Mouse (Mus musculus) splenic B cell, adult 2 months (primary cell): Measurements from ENCODE around the gene Lat.
"Not testable (repeated sequence)": the region's sequence is repeated elsewhere in the genome, so short reads cannot be mapped to it uniquely, and the experiment has no call there.

Experiments used
- DNase-seq: peaks from one replicate; pipeline ENCODE4 v3.0.0-alpha.2; 2011; ENCODE audit warnings: low read depth, low spot score
- H3K27me3 ChIP-seq: 2 replicates; pipeline ENCODE4 v1.6.1; 2012; ENCODE audit warnings: mild to moderate bottlenecking, low read length, moderate library complexity, mixed read lengths; ENCODE audit not compliant: control insufficient read depth, poor library complexity, insufficient read depth, severe bottlenecking
- H3K36me3 ChIP-seq: 2 replicates; pipeline ENCODE4 v1.6.1; 2012; ENCODE audit warnings: mild to moderate bottlenecking, low read length, moderate library complexity, mixed read lengths; ENCODE audit not compliant: control insufficient read depth, poor library complexity, insufficient read depth, severe bottlenecking

The Lat gene

GRCm38 (mm10) chr7:126369393-126369792, at the start of gene Lat:
TSS of gene Lat (minus strand) at chr7:126369570.
- H3K36me3 ChIP-seq: peaks cover under 1% of the 10 kb centered on the region; the same call in 1 of the 2 replicates
- DNase-seq: peak; percentile 76

DNA sequence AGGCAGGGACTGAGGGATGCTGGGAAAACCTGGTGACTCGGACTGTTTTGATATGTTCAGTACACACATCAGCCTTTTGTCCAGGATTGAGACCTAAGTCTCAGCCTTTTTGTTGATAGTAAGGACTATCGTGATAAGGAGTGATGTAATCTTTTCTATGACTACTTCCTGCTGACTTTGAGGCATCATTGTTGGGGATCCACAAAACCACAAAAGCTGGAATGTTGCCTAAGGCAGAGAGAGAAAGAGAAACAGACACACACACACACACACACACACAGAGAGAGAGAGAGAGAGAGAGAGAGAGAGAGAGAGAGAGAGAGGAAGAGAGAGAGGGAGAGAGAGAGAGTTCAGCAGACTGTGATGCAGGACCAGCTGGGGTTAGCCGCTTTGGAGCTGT, 49.1 kb upstream of the Lat start:
- Histone ChIP-seq H3K27me3 (no peaks in the 10 kb centered on the region), H3K36me3 (peaks cover under 1% of the 10 kb centered on the region; the same call in 1 of the 2 replicates)
- no peak for DNase-seq

More at GRCm38 (mm10) chr7:126369393-126369792, at the start of gene Lat:
- H3K27me3 ChIP-seq: no peaks in the 10 kb centered on the region

GRCm38 (mm10) chr7:126417606-126418005, 48.2 kb upstream of the Lat start:
- H3K36me3 ChIP-seq: peaks cover 2% of the 10 kb centered on the region
- no peak for DNase-seq
- no peaks in the 10 kb centered on the region for H3K27me3 ChIP-seq

DNA sequence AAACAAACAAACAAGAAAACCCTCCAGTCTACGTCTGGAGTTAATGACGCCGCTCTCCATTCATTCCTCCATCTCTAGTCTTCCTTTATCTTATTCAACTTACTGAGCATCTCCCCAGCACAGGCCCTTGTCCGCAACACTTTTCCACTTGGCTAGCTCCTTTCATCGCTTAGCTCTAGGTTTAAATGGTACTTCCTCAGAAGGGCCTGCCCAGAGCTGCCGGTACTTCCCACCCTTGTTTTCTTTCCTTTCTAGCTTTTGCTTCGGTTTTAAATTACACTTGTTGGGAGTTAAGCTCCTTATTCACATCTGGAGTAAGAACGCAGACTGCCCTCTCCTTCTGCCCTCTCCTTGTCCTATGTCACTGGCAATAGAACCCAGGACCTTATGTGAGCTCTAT, 47.7 kb upstream of the Lat start:
- H3K27me3 ChIP-seq: no peaks in the 10 kb centered on the region
- peaks cover 2% of the 10 kb centered on the region for H3K36me3 ChIP-seq
- peak; percentile 70 for DNase-seq

DNA sequence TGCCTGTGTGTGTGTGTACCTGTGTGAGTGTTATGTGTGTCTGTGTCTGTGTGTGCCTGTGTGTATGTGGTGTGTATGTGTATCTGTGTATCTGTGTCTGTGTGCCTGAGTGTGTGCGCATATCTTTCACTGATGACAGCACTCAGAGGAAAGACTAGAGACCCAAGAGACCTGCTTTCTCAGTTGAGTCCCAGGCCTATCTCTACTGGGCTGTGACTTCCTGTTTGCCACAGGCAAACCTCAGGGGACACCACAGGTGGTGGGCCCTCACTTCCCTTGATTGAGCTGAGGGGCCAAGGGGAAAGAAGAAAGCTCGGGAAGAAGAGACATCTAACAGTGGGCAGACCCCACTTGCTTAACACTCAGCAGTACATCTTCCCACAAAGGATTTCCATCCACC, 47.2 kb upstream of the Lat start:
- peak; percentile 87 for DNase-seq
- Histone ChIP-seq H3K36me3 (peaks cover 2% of the 10 kb centered on the region), H3K27me3 (no peaks in the 10 kb centered on the region)

DNA sequence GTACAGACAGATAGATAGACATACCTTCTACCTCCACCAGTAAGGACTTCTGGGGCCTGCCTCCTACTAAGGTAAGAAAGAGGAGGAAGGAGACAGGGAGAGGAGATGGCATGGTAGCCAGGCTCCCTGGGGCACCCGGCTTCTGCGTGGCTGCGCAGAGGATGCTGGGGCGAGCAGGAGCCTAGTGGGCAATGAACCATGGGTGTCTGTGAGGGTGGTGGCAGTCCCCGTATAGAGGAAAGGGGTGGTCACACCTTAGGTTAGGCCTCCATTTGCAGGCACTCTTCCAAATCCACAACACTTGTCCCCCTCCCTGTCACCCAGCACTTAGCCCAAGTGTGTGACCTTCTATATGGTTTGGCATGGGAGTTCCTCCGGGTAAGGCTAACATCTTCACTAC, 45.4 kb upstream of the Lat start, which contains the start of gene Cd19:
Cd19 (minus strand) TSS at position 165 of the 400 bp plus-strand sequence.
- peak; percentile 70 for DNase-seq
- H3K27me3 ChIP-seq: no peaks in the 10 kb centered on the region
- H3K36me3 ChIP-seq: peaks cover 11% of the 10 kb centered on the region

- H3K27me3 ChIP-seq: no peaks in the 10 kb centered on the region
- peaks cover 21% of the 10 kb centered on the region for H3K36me3 ChIP-seq
- no peak for DNase-seq
Observed at GRCm38 (mm10) chr7:126411061-126411460, 41.7 kb upstream of the Lat start.

- peaks cover 21% of the 10 kb centered on the region for H3K36me3 ChIP-seq
- no peak for DNase-seq
Observed at GRCm38 (mm10) chr7:126408686-126409085, 39.3 kb upstream of the Lat start.

GRCm38 (mm10) chr7:126402518-126402917, 33.1 kb upstream of the Lat start:
- not testable (repeated sequence) for H3K27me3 ChIP-seq, DNase-seq, H3K36me3 ChIP-seq

More at GRCm38 (mm10) chr7:126408686-126409085, 39.3 kb upstream of the Lat start:
- no peaks in the 10 kb centered on the region for H3K27me3 ChIP-seq

GRCm38 (mm10) chr7:126399548-126399947, 30.2 kb upstream of the Lat start:
- no peaks in the 10 kb centered on the region for H3K36me3 ChIP-seq
- peak; percentile 94 for DNase-seq
- H3K27me3 ChIP-seq: no peaks in the 10 kb centered on the region

DNA sequence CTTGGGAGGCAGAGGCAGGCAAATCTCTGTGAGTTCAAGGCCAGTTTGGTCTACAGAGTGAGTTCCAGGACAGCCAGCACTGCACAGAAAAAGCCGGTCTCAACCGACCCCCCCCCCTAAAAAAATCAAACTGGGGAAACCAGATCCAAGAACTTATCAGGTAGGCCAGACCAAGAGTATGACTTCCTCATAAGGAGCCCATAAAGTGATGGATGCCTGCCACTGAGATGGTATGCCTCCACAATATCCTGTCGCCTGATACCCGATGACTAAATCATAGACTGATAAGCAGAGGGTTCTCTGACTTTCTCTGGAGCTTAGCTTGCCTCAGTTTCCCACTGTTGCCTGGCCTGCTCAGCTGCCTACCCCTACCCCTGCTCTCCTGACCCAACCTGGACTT, 28.5 kb upstream of the Lat start:
- DNase-seq: no peak
- no peaks in the 10 kb centered on the region for H3K27me3 ChIP-seq

DNA sequence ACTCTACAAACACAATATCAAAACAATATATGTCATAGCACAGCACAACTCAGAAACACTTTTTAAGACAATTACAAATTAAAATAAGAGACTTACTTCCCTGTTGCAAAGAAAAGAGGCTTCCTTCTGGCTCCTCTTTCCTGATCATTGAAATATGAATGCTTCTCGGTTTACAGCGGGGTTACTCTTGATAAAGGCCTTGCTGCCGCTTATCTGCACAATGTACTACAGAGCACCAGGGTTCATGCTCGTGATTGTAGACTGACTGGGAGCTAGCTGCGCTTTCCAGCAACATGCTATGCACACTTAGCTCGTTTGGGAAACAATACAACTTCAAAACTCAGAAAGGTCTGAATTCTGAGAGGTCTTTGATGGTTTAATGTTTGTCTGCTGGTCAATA, 27.9 kb upstream of the Lat start:
- Histone ChIP-seq H3K27me3 (no peaks in the 10 kb centered on the region), H3K36me3 (no peaks in the 10 kb centered on the region)
- DNase-seq: no peak

More for the DNA sequence above, 28.5 kb upstream of the Lat start:
- no peaks in the 10 kb centered on the region for H3K36me3 ChIP-seq

- peak; percentile 99 for DNase-seq
- no peaks in the 10 kb centered on the region for H3K36me3 ChIP-seq
- H3K27me3 ChIP-seq: no peaks in the 10 kb centered on the region
Observed at GRCm38 (mm10) chr7:126396298-126397119, 27.1 kb upstream of the Lat start, which contains the start of gene Nfatc2ip. TSS of gene Nfatc2ip (minus strand) at chr7:126396737.

DNA sequence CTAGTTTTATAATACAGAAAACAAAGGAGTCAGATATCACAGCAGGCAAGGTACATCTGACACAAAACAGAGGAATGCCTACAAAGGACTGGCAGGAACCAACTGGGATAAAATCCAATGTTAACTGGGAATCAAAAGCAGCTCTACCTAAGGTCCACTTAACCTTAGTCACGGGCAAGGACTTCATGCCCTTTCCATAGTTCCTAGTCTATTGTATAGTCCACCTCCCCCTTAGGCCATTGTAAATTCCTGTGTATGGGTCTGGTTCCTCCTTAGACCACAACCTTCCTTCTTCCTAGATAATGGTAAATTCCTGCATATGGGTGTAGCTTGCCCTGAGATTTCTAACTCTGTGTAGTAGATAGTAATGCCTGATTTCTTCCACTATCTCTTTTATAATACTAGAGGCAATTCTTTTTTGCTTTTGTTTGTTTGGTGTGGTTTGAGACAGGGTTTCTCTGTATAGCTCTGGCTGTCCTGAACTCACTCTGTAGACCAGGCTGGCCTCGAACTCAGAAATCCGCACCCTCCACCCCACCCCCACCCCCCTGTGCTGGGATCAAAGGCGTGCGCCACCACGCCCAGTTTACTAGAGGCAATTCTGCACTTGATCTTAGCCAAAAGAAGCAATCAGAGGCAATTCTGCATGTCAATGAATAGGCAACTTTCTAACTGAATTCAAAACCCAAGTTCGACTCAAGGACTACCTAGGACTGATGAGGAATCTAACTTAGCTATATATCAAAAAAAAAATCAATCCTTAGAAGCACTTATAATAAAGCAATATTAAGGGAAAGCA, 22.9 kb upstream of the Lat start:
- DNase-seq, H3K27me3 ChIP-seq: not testable (repeated sequence)
- peaks cover 12% of the 10 kb centered on the region for H3K36me3 ChIP-seq

GRCm38 (mm10) chr7:126388185-126388584, 18.8 kb upstream of the Lat start:
- no peaks in the 10 kb centered on the region for H3K27me3 ChIP-seq
- no peak for DNase-seq
- H3K36me3 ChIP-seq: peaks cover 15% of the 10 kb centered on the region
